Mouse (Mus musculus): ENCODE measurements around the gene Sesn1. TPM values are rescaled to one million over a fixed set of nuclear protein-coding genes. Genes with fewer than 3 reads are reported as not detected.

Gene Sesn1
- polyA plus RNA-seq, 1 experiment from 2014 or later, result 41.2 TPM

DNA sequence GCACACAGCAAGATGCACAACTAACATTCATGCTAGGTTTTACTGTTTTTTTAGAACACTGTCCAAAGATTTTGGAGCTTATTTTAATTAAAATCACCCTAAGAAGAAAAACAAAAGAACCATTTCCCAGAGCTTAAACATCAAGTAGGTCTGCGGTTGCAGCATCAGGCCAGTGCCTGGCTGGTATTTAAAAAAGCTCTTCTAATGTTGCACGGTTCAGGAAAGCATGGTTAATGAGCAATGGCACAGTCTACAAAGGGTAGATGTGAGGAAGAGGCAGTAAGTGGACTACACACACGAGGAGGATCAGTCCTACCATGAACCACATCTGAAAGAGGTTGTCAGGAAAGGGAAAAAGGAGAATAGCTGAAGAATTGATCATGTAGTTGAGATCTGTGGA, 5.0 kb upstream of the Sesn1 start:
- ATAC-seq, result no peak
- Histone ChIP-seq H3K9me3 (ENCODE audit: control insufficient read depth, low read length) (peaks cover 28% of the 10 kb centered on the region), H3K4me2 (ENCODE audit: low read length) (no peak overlapping the region), H3K4me3 (ENCODE audit: low read length) (no peak overlapping the region), H3K27ac (ENCODE audit: low read depth, low read length) (no peak overlapping the region), H3K27me3 (replicated peaks; ENCODE audit: control insufficient read depth, insufficient read depth, low read length) (no peaks in the 10 kb centered on the region), H3K9ac (ENCODE audit: low read depth, low read length) (no peak overlapping the region), H3K4me1 (ENCODE audit: control insufficient read depth, insufficient read depth, low read depth, low read length) (no peaks in the 10 kb centered on the region), H3K36me3 (ENCODE audit: control insufficient read depth, insufficient read depth, low read length) (peaks cover 28% of the 10 kb centered on the region)
- 94% methylated on average over 3 of the region's 3 CpGs for WGBS

DNA sequence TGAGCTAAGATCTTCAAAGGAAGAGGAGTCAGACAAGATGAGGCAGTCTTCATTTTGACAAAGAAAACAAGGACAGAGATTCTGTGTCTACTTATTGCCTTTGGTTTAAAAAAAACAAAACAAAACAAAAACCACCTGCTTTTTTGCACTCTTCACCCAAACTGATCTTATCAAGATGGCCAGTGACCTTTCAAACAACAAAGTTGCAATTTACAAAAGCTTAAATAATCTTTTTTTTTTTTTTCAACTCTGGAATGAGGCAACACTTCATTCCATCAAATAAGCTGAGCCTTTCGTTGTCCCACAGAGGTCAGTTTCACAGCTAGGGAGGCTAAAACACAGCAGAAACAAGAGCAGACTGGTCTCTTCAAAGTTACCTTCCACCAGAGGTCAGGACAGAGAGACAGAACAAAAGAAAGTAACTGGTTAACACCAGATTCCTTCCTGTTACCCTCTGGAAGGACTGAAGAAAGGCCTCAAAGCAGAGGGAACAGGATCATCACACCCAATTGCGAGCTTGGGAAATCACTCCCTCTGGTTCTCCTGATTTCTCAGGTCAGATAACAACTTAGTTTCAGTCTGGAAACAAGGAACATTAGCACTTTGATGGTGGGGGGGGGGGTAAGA, 3.9 kb upstream of the Sesn1 start:
- 93% methylated on average over 2 of the region's 2 CpGs for WGBS
- Histone ChIP-seq H3K27me3 (replicated peaks; ENCODE audit: control insufficient read depth, insufficient read depth, low read length) (no peaks in the 10 kb centered on the region), H3K27ac (ENCODE audit: low read depth, low read length) (no peak overlapping the region), H3K9me3 (ENCODE audit: control insufficient read depth, low read length) (peaks cover 20% of the 10 kb centered on the region), H3K4me2 (ENCODE audit: low read length) (no peak overlapping the region), H3K9ac (ENCODE audit: low read depth, low read length) (no peak overlapping the region), H3K4me3 (ENCODE audit: low read length) (no peak overlapping the region), H3K4me1 (ENCODE audit: control insufficient read depth, insufficient read depth, low read depth, low read length) (no peaks in the 10 kb centered on the region), H3K36me3 (ENCODE audit: control insufficient read depth, insufficient read depth, low read length) (peaks cover 18% of the 10 kb centered on the region)
- no peak for ATAC-seq

DNA sequence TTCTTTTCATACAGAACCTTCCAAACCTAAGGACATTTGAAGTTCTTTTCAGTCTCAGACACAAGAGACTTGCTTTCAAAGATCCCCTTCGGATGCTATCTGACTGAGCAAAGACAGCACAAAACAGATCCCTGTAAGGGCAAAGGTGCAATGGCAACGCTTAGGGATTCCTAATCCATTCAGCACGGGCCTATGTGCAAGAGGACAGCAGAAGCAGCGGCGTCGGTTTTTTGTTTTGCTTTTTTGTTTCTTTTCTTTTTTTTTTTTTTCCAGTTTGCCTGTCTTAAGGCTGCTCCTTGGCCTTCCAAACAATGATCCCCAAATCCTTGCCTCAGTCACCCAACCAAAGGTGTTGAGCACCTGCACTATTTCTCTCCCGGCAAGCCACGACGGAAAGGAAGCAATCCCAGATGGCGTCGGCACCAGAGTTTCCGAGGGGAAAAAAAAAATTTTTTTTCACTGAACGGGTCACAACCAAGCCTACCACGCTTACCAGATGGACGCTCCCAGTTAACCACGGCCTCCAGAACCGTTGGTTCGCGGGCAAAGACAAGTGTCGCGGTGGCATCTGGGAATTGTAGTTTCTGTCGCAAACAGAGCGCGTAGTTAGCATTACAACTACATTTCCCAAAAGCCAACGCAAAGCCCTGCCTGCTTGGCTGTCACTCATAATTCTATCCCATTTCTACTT, 510 bp upstream of the Sesn1 start:
- peak overlapping the region; percentile 76 for H3K4me2 ChIP-seq (ENCODE audit: low read length)
- H3K9ac ChIP-seq (ENCODE audit: low read depth, low read length), result peak overlapping the region; percentile 89
- H3K9me3 ChIP-seq (ENCODE audit: control insufficient read depth, low read length), result no peaks in the 10 kb centered on the region
- no peaks in the 10 kb centered on the region for H3K36me3 ChIP-seq (ENCODE audit: control insufficient read depth, insufficient read depth, low read length)
- 3% methylated on average over 25 of the region's 25 CpGs for WGBS
- H3K27ac ChIP-seq (ENCODE audit: low read depth, low read length), result peak overlapping the region; percentile 93
- peak overlapping the region; percentile 67 for H3K4me3 ChIP-seq (ENCODE audit: low read length)
- H3K27me3 ChIP-seq (replicated peaks; ENCODE audit: control insufficient read depth, insufficient read depth, low read length), result no peaks in the 10 kb centered on the region
- peak; percentile 88 for ATAC-seq
- H3K4me1 ChIP-seq (ENCODE audit: control insufficient read depth, insufficient read depth, low read depth, low read length), result peaks cover 20% of the 10 kb centered on the region

- ATAC-seq, result peak; percentile 25; the same call in 1 of the 2 replicates
- Histone ChIP-seq H3K27ac (ENCODE audit: low read depth, low read length) (peak overlapping the region; percentile 93), H3K9ac (ENCODE audit: low read depth, low read length) (peak overlapping the region; percentile 89), H3K4me2 (ENCODE audit: low read length) (peak overlapping the region; percentile 76), H3K4me3 (ENCODE audit: low read length) (peak overlapping the region; percentile 67), H3K27me3 (replicated peaks; ENCODE audit: control insufficient read depth, insufficient read depth, low read length) (no peaks in the 10 kb centered on the region), H3K9me3 (ENCODE audit: control insufficient read depth, low read length) (no peaks in the 10 kb centered on the region), H3K36me3 (ENCODE audit: control insufficient read depth, insufficient read depth, low read length) (no peaks in the 10 kb centered on the region), H3K4me1 (ENCODE audit: control insufficient read depth, insufficient read depth, low read depth, low read length) (peaks cover 25% of the 10 kb centered on the region)
- under 1% methylated on average over 36 of the region's 36 CpGs for WGBS
These were observed 1.1 kb downstream of the Sesn1 start for GRCm38 (mm10) chr10:41810564-41811455.

DNA sequence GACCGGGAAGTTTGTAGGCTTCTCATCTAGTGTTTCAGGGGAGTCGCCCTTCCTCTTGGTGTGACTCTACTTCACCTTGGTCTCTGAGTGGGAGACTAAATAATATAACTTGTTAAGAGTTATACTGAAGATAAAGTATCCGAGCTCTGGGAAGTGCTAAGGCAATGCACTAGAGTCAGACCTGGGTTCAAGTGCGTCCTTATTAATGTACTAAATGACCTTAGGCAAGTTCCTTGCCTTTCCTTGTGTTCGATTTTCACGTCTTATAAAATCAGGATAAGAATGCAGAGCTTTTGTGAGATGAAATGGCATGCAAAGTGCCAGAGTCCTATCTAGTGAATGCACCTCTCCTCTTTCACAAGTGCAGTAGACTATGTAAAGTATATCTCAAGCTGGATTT, 2.8 kb downstream of the Sesn1 start:
- Histone ChIP-seq H3K27me3 (replicated peaks; ENCODE audit: control insufficient read depth, insufficient read depth, low read length) (no peaks in the 10 kb centered on the region), H3K4me1 (ENCODE audit: control insufficient read depth, insufficient read depth, low read depth, low read length) (peaks cover 25% of the 10 kb centered on the region), H3K27ac (ENCODE audit: low read depth, low read length) (no peak overlapping the region), H3K36me3 (ENCODE audit: control insufficient read depth, insufficient read depth, low read length) (no peaks in the 10 kb centered on the region), H3K9ac (ENCODE audit: low read depth, low read length) (no peak overlapping the region), H3K4me2 (ENCODE audit: low read length) (peak overlapping the region; percentile 76), H3K9me3 (ENCODE audit: control insufficient read depth, low read length) (no peaks in the 10 kb centered on the region), H3K4me3 (ENCODE audit: low read length) (peak overlapping the region; percentile 28)
- WGBS, result 69% methylated on average over 6 of the region's 6 CpGs
- ATAC-seq, result no peak

DNA sequence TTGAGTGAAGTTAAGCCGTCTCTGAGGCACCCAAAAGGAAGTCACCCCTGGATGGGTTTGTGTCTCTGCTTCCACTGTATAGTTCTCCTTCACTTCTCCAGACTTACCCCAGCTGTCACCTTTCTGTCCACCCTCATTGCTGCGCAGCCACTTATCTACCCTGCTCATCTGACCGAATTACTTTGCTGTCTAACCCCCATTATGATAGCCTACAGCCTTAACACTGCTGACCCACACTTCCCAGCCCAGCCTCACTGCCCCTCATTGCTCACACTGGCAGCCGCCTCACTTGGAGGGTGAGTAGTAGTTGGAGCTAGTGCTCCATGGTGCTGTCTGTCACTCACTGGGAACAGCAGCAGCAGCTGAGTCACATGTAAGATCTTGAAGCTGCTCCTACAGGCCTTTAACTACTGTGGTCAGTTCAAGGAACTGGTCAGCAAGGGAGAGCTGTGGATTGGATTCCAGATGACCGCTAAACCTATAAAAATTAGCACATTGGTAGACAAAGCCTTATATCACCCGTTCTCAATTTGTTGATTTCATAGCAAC, 4.6 kb downstream of the Sesn1 start:
- 92% methylated on average over 6 of the region's 6 CpGs for WGBS

GRCm38 (mm10) chr10:41816516-41816915, 6.8 kb downstream of the Sesn1 start:
- Histone ChIP-seq H3K4me2 (ENCODE audit: low read length) (no peak overlapping the region), H3K4me1 (ENCODE audit: control insufficient read depth, insufficient read depth, low read depth, low read length) (peaks cover 25% of the 10 kb centered on the region), H3K27me3 (replicated peaks; ENCODE audit: control insufficient read depth, insufficient read depth, low read length) (no peaks in the 10 kb centered on the region), H3K4me3 (ENCODE audit: low read length) (no peak overlapping the region), H3K9ac (ENCODE audit: low read depth, low read length) (no peak overlapping the region), H3K27ac (ENCODE audit: low read depth, low read length) (no peak overlapping the region), H3K36me3 (ENCODE audit: control insufficient read depth, insufficient read depth, low read length) (no peaks in the 10 kb centered on the region), H3K9me3 (ENCODE audit: control insufficient read depth, low read length) (no peaks in the 10 kb centered on the region)
- 79% methylated on average over 5 of the region's 5 CpGs for WGBS
- ATAC-seq, result no peak

More for the DNA sequence above, 4.6 kb downstream of the Sesn1 start:
- Histone ChIP-seq H3K9me3 (ENCODE audit: control insufficient read depth, low read length) (no peaks in the 10 kb centered on the region), H3K4me2 (ENCODE audit: low read length) (peak overlapping the region; percentile 27), H3K27me3 (replicated peaks; ENCODE audit: control insufficient read depth, insufficient read depth, low read length) (no peaks in the 10 kb centered on the region), H3K4me1 (ENCODE audit: control insufficient read depth, insufficient read depth, low read depth, low read length) (peaks cover 25% of the 10 kb centered on the region), H3K27ac (ENCODE audit: low read depth, low read length) (no peak overlapping the region), H3K9ac (ENCODE audit: low read depth, low read length) (no peak overlapping the region), H3K36me3 (ENCODE audit: control insufficient read depth, insufficient read depth, low read length) (no peaks in the 10 kb centered on the region), H3K4me3 (ENCODE audit: low read length) (no peak overlapping the region)
- no peak for ATAC-seq

GRCm38 (mm10) chr10:41818036-41818732, 8.4 kb downstream of the Sesn1 start:
- no peaks in the 10 kb centered on the region for H3K36me3 ChIP-seq (ENCODE audit: control insufficient read depth, insufficient read depth, low read length)
- WGBS, result 86% methylated on average over 8 of the region's 8 CpGs
- no peaks in the 10 kb centered on the region for H3K27me3 ChIP-seq (replicated peaks; ENCODE audit: control insufficient read depth, insufficient read depth, low read length)
- no peak overlapping the region for H3K4me3 ChIP-seq (ENCODE audit: low read length)
- ATAC-seq, result no peak
- no peak overlapping the region for H3K27ac ChIP-seq (ENCODE audit: low read depth, low read length)
- no peak overlapping the region for H3K4me2 ChIP-seq (ENCODE audit: low read length)
- H3K9me3 ChIP-seq (ENCODE audit: control insufficient read depth, low read length), result no peaks in the 10 kb centered on the region
- H3K4me1 ChIP-seq (ENCODE audit: control insufficient read depth, insufficient read depth, low read depth, low read length), result peaks cover 14% of the 10 kb centered on the region
- H3K9ac ChIP-seq (ENCODE audit: low read depth, low read length), result no peak overlapping the region
